In genomic region chr9:41080877-41081276, GRCm38 (mm10) we compare ENCODE assay signal across 9 mouse cellular contexts.
A peak's percentile ranks its signal among the peaks of the same experiment; 100 is the strongest.
DNase-seq lines count a peak whose midpoint lies in the region; ATAC-seq and TF ChIP-seq lines count a peak whose summit lies in the region.
"Had no signal": no experiment of that assay in that cellular context is flagged by ENCODE, and none has a peak within 500 bp of the region (broad histone marks: within the 10 kb centered on the region; RNA-seq: fewer than 3 reads in every experiment).

No protein-coding gene starts in this region.

- no peaks in the 10 kb centered on the region for H3K79me2 ChIP-seq in heart, adult 2 months (replicated peaks; ENCODE audit: control insufficient read depth, insufficient read depth, low read length)

- no peak overlapping the region for H3K9ac ChIP-seq in heart, adult 2 months (ENCODE audit: low read depth, low read length)
- no peak overlapping the region for H3K9ac ChIP-seq in heart, embryonic 15.5 days
- no peak overlapping the region for H3K9ac ChIP-seq in midbrain, postnatal 0 days (replicated peaks; ENCODE audit: low read length, poor library complexity, severe bottlenecking)
- H3K9ac ChIP-seq: limb, embryonic 15.5 days had no signal

- DNase-seq in heart, adult 2 months: peak; percentile 43 to 56
- DNase-seq in heart, postnatal 25 days (ENCODE audit: low spot score): no peak
- peak; percentile 95 for DNase-seq in T-cell, adult 2 months (ENCODE audit: low spot score)
- no peak for DNase-seq in midbrain, postnatal 0 days (ENCODE audit: low spot score)
- DNase-seq in embryo, embryonic 10 days (ENCODE audit: low spot score): no peak
- DNase-seq in adipocyte (ENCODE audit: low spot score): no peak

- no peak overlapping the region for H3K4me2 ChIP-seq in heart, embryonic 15.5 days
- H3K4me2 ChIP-seq in midbrain, postnatal 0 days (ENCODE audit: low read depth, low read length, poor library complexity, severe bottlenecking): no peak overlapping the region
- H3K4me2 ChIP-seq: limb, embryonic 15.5 days had no signal

- H3K27ac ChIP-seq in heart, adult 2 months: no peak overlapping the region
- H3K27ac ChIP-seq in heart, embryonic 15.5 days: peak overlapping the region; percentile 8; the same call in 1 of the 2 replicates
- no peak overlapping the region for H3K27ac ChIP-seq in midbrain, postnatal 0 days (ENCODE audit: low read depth, low read length)
- H3K27ac ChIP-seq: limb, embryonic 15.5 days had no signal

- TF ChIP-seq CTCF in heart, adult 2 months (IDR thresholded peaks at IDR 0.05): no peak
- no peak for TF ChIP-seq CTCF in midbrain, postnatal 0 days (IDR thresholded peaks at IDR 0.05)

- peaks cover 11% of the 10 kb centered on the region for H3K4me1 ChIP-seq in heart, adult 2 months (ENCODE audit: control insufficient read depth, insufficient read depth, low read length)
- peaks cover 47% of the 10 kb centered on the region for H3K4me1 ChIP-seq in heart, embryonic 15.5 days (replicated peaks)
- 0 out of 2 replicates have a peak, but pooled peaks cover 3% of the 10 kb centered on the region for H3K4me1 ChIP-seq in midbrain, postnatal 0 days (ENCODE audit: insufficient read depth, low read length)

- H3K9me3 ChIP-seq in heart, embryonic 15.5 days (replicated peaks): no peaks in the 10 kb centered on the region
- no peaks in the 10 kb centered on the region for H3K9me3 ChIP-seq in midbrain, postnatal 0 days (ENCODE audit: low read length)
- H3K9me3 ChIP-seq: limb, embryonic 15.5 days had no signal

- peak; percentile 69; the same call in 1 of the 2 replicates for ATAC-seq in heart, embryonic 15.5 days (replicated peaks; ENCODE audit: insufficient number of reproducible peaks, insufficient read depth, low FRiP score, low read depth)
- peak; percentile 37; the same call in 1 of the 2 replicates for ATAC-seq in neutrophil, adult 5-6 weeks (ENCODE audit: extremely low read depth, insufficient number of reproducible peaks, low FRiP score, poor library complexity, severe bottlenecking)
- no peak for ATAC-seq in midbrain, postnatal 0 days (ENCODE audit: low FRiP score)

- no peak overlapping the region for H3K4me3 ChIP-seq in heart, adult 2 months
- H3K4me3 ChIP-seq in heart, embryonic 15.5 days: no peak overlapping the region
- no peak overlapping the region for H3K4me3 ChIP-seq in midbrain, postnatal 0 days (ENCODE audit: low read depth, low read length)
- H3K4me3 ChIP-seq: limb, embryonic 15.5 days had no signal

- no peaks in the 10 kb centered on the region for H3K27me3 ChIP-seq in heart, adult 2 months (ENCODE audit: control insufficient read depth, insufficient read depth, low read length)
- no peaks in the 10 kb centered on the region for H3K27me3 ChIP-seq in heart, embryonic 15.5 days
- no peaks in the 10 kb centered on the region for H3K27me3 ChIP-seq in midbrain, postnatal 0 days (ENCODE audit: insufficient read depth, low read length)
- H3K27me3 ChIP-seq: limb, embryonic 15.5 days had no signal

- 59% methylated on average over 5 of the region's 5 CpGs for WGBS in heart, adult 2 months
- 48% methylated on average over 5 of the region's 5 CpGs for WGBS in heart, embryonic 15.5 days
- WGBS in midbrain, postnatal 0 days: 75% methylated on average over 5 of the region's 5 CpGs

- no peaks in the 10 kb centered on the region for H3K36me3 ChIP-seq in heart, adult 2 months (ENCODE audit: control insufficient read depth, insufficient read depth, low read length)
- H3K36me3 ChIP-seq in heart, embryonic 15.5 days: no peaks in the 10 kb centered on the region
- no peaks in the 10 kb centered on the region for H3K36me3 ChIP-seq in midbrain, postnatal 0 days (ENCODE audit: insufficient read depth, low read length)
- H3K36me3 ChIP-seq: limb, embryonic 15.5 days had no signal

- no peak for TF ChIP-seq EP300 in heart, adult 2 months (IDR thresholded peaks at IDR 0.05; ENCODE audit: insufficient read depth, low read depth, low read length)

- no peak for TF ChIP-seq POLR2A in heart, adult 2 months (IDR thresholded peaks at IDR 0.05; ENCODE audit: insufficient read depth, low read depth, low read length)

- intact Hi-C loops in heart, adult 2 months (cut with DNase I): no loop called here
- intact Hi-C loops in heart, postnatal 25 days (cut with DNase I): no loop called here

Comparison
In these comparisons a context has a peak if more than half of its experiments do, and no peak if none do; other contexts are left out.
1. DNase-seq: peak in heart, adult 2 months (2 of 2) and T-cell, adult 2 months (single experiment); none in heart, postnatal 25 days (single experiment), midbrain, postnatal 0 days (single experiment), embryo, embryonic 10 days (single experiment) and adipocyte (single experiment).